Mouse (Mus musculus): ENCODE results near the gene Tril. TPM values are rescaled to one million over a fixed set of nuclear protein-coding genes. Genes with fewer than 3 reads are reported as not detected.

Tril gene
- polyA plus RNA-seq, 1 experiment from 2014 or later, result 26.5 TPM

DNA sequence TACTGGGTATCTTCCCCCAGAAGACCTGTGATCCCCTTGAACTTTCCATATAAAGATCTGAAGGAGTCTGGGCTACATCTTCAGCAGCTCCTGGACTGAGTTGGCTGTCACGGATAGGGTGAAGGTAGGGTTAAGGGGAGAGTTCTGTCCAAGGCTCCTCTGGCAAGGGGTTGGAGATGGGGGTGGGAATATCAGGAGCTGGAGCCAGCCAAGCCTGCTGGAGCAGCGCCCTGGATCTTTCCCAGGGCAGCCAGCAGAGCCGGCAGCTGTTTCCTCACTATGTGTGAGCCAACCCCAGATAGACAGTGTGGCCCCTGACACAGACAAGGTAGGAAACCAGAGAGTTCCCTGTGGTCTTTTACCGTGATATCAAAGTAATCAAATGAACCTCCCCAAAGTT, 4.6 kb upstream of the Tril start:
- H3K4me2 ChIP-seq (ENCODE audit: low read depth, low read length, severe bottlenecking), result no peak overlapping the region
- no peak for ATAC-seq (replicated peaks; ENCODE audit: low FRiP score)
- no peak overlapping the region for H3K9ac ChIP-seq (ENCODE audit: low read length)
- no peak overlapping the region for H3K27ac ChIP-seq (ENCODE audit: low read depth, low read length)
- no peak overlapping the region for H3K4me3 ChIP-seq (ENCODE audit: low read depth, low read length)
- H3K4me1 ChIP-seq (replicated peaks; ENCODE audit: control insufficient read depth, insufficient read depth, low read length), result no peaks in the 10 kb centered on the region
- H3K36me3 ChIP-seq (ENCODE audit: control insufficient read depth, insufficient read depth, low read length), result no peaks in the 10 kb centered on the region
- H3K9me3 ChIP-seq (ENCODE audit: control insufficient read depth, low read length), result no peaks in the 10 kb centered on the region
- no peak for DNase-seq (ENCODE audit: low spot score)
- WGBS, result 83% methylated on average over 4 of the region's 4 CpGs
- H3K27me3 ChIP-seq (ENCODE audit: control insufficient read depth, insufficient read depth, low read length), result peaks cover 11% of the 10 kb centered on the region

DNA sequence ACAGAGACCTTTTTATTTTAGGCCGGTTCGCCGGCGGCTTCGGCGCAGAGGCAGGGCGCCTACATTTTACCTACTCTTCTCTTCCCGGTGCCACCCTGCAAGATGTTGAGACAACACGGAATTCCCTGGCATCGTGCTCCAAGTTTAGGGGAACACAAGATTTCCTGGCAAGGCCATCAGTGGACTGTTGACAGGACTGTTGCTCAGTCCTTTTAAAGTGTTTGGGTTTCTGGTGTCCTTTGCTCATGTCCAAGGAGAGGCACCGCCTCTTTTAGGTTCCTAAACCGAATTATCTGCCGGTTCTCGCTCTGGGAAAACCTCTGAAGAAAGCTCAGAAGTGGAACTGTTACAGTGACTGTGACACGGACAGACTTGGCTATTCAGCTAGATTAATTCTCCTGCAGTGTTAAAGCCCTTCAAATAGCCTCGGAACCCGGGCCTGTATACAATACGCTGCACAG, 441 bp upstream of the Tril start:
- Histone ChIP-seq H3K4me1 (replicated peaks; ENCODE audit: control insufficient read depth, insufficient read depth, low read length) (peaks cover 12% of the 10 kb centered on the region; the same call in 1 of the 2 replicates), H3K9ac (ENCODE audit: low read length) (peak overlapping the region; percentile 78), H3K27me3 (ENCODE audit: control insufficient read depth, insufficient read depth, low read length) (peaks cover 41% of the 10 kb centered on the region), H3K4me3 (ENCODE audit: low read depth, low read length) (peak overlapping the region; percentile 53), H3K9me3 (ENCODE audit: control insufficient read depth, low read length) (no peaks in the 10 kb centered on the region), H3K4me2 (ENCODE audit: low read depth, low read length, severe bottlenecking) (peak overlapping the region; percentile 89), H3K36me3 (ENCODE audit: control insufficient read depth, insufficient read depth, low read length) (no peaks in the 10 kb centered on the region), H3K27ac (ENCODE audit: low read depth, low read length) (peak overlapping the region; percentile 59; the same call in 1 of the 2 replicates)
- DNase-seq (ENCODE audit: low spot score) (no peak), ATAC-seq (replicated peaks; ENCODE audit: low FRiP score) (no peak)
- WGBS, result 1% methylated on average over 18 of the region's 18 CpGs

DNA sequence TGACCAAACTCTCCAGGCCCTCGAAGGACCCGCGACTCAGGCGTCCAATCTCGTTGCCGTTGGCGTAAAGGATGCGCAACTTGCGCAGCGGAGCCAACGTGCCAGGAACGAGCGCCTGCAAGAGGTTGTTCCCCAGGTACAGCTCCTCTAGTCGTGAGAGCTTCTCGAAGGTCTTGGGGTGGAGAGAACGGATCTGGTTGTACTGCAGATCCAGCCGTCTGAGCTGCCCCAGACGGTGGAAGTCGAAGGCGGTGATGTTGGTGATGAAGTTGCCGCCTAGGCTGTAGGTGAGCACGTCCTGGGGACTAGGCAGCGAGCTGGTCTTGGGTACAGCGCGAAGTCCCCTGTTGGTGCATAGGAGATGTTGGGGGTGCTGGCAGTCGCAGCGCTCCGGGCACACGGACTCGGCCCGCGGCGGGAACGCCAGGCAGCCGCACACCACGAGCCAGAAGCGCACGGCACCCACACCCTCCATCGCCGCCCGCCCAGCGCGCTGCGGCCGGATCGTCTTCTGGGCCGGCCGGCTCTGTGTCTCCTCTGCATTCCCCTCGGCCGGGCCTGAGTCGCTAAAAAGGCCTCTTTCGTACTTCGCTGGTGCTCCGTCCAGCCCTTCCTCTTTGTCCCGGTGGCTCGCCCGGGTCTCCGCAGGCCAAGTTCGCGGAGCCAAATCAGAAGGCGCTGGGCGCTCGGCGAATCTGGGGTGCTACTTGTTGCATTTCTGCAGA, 707 bp downstream of the Tril start:
- peak; percentile 83 for DNase-seq (ENCODE audit: low spot score)
- H3K9ac ChIP-seq (ENCODE audit: low read length), result peak overlapping the region; percentile 78
- WGBS, result under 1% methylated on average over 64 of the region's 64 CpGs
- ATAC-seq (replicated peaks; ENCODE audit: low FRiP score), result peak; percentile 26; the same call in 1 of the 2 replicates
- peak overlapping the region; percentile 89 for H3K4me2 ChIP-seq (ENCODE audit: low read depth, low read length, severe bottlenecking)
- peak overlapping the region; percentile 41; the same call in 1 of the 2 replicates for H3K27ac ChIP-seq (ENCODE audit: low read depth, low read length)
- H3K27me3 ChIP-seq (ENCODE audit: control insufficient read depth, insufficient read depth, low read length), result peaks cover 41% of the 10 kb centered on the region
- no peaks in the 10 kb centered on the region for H3K9me3 ChIP-seq (ENCODE audit: control insufficient read depth, low read length)
- H3K4me3 ChIP-seq (ENCODE audit: low read depth, low read length), result peak overlapping the region; percentile 53
- no peaks in the 10 kb centered on the region for H3K36me3 ChIP-seq (ENCODE audit: control insufficient read depth, insufficient read depth, low read length)
- peaks cover 12% of the 10 kb centered on the region; the same call in 1 of the 2 replicates for H3K4me1 ChIP-seq (replicated peaks; ENCODE audit: control insufficient read depth, insufficient read depth, low read length)

GRCm38 (mm10) chr6:53818732-53819661, 1.6 kb downstream of the Tril start:
- Histone ChIP-seq H3K4me2 (ENCODE audit: low read depth, low read length, severe bottlenecking) (peak overlapping the region; percentile 89), H3K27me3 (ENCODE audit: control insufficient read depth, insufficient read depth, low read length) (peaks cover 41% of the 10 kb centered on the region), H3K36me3 (ENCODE audit: control insufficient read depth, insufficient read depth, low read length) (no peaks in the 10 kb centered on the region), H3K4me1 (replicated peaks; ENCODE audit: control insufficient read depth, insufficient read depth, low read length) (peaks cover 12% of the 10 kb centered on the region; the same call in 1 of the 2 replicates), H3K9me3 (ENCODE audit: control insufficient read depth, low read length) (no peaks in the 10 kb centered on the region), H3K4me3 (ENCODE audit: low read depth, low read length) (peak overlapping the region; percentile 53), H3K9ac (ENCODE audit: low read length) (peak overlapping the region; percentile 78), H3K27ac (ENCODE audit: low read depth, low read length) (0 out of 2 replicates have a peak overlapping the region, but pooled peaks have one; percentile 6)
- WGBS, result 3% methylated on average over 46 of the region's 52 CpGs
- ATAC-seq (replicated peaks; ENCODE audit: low FRiP score) (peak; percentile 26), DNase-seq (ENCODE audit: low spot score) (peak; percentile 80)

DNA sequence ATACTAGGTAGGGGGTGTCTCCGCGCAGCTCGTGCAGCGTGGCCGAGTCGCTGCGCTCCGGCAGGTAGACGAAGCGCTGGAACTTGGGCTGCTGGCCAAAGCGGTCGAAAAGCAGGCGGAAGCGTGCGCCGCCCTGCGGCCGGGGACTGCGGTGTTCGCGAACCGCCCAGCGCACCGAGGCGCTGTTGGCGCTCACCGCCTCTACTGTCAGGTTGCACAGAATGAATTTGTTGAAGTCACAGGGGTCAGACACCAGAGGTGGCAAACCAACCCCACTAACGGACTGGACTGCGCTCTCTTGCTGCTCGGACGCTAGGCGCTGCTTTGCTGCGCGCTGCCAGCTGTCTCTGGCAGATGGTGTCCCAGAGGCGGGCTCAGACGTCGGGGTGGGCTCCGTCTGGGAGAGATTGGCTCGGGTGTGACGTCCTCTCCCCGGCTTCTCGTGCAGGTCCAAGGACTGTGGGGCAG, 2.3 kb downstream of the Tril start:
- H3K9me3 ChIP-seq (ENCODE audit: control insufficient read depth, low read length), result no peaks in the 10 kb centered on the region
- H3K9ac ChIP-seq (ENCODE audit: low read length), result no peak overlapping the region; the same call in 1 of the 2 replicates
- no peaks in the 10 kb centered on the region for H3K36me3 ChIP-seq (ENCODE audit: control insufficient read depth, insufficient read depth, low read length)
- H3K4me3 ChIP-seq (ENCODE audit: low read depth, low read length), result peak overlapping the region; percentile 53
- H3K27ac ChIP-seq (ENCODE audit: low read depth, low read length), result no peak overlapping the region
- ATAC-seq (replicated peaks; ENCODE audit: low FRiP score) (peak; percentile 50), DNase-seq (ENCODE audit: low spot score) (peak; percentile 81)
- peak overlapping the region; percentile 89 for H3K4me2 ChIP-seq (ENCODE audit: low read depth, low read length, severe bottlenecking)
- 1% methylated on average over 42 of the region's 42 CpGs for WGBS
- peaks cover 41% of the 10 kb centered on the region for H3K27me3 ChIP-seq (ENCODE audit: control insufficient read depth, insufficient read depth, low read length)
- H3K4me1 ChIP-seq (replicated peaks; ENCODE audit: control insufficient read depth, insufficient read depth, low read length), result peaks cover 12% of the 10 kb centered on the region; the same call in 1 of the 2 replicates

DNA sequence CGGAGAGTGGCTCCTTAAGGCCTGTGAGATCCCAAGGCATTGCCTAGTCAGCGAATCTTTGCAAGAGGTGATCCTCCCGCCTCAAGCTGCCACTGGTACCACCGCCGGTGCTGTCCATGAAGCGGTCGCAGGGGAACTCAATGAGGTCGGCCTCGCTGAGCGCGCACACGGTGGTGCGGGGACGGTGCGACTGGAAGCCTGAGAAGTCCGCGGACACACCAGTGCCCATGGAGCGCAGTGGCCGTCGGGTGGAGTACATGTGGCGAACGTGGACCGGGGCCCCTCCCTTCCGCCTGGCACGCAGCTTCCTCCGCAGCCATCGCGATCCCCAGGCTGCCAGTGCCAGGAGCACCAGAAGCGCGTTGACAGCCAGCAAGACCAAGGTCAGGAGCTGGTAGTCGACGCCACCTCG, 2.9 kb downstream of the Tril start:
- Histone ChIP-seq H3K9me3 (ENCODE audit: control insufficient read depth, low read length) (no peaks in the 10 kb centered on the region), H3K27ac (ENCODE audit: low read depth, low read length) (no peak overlapping the region), H3K4me3 (ENCODE audit: low read depth, low read length) (peak overlapping the region; percentile 53), H3K4me2 (ENCODE audit: low read depth, low read length, severe bottlenecking) (peak overlapping the region; percentile 89), H3K4me1 (replicated peaks; ENCODE audit: control insufficient read depth, insufficient read depth, low read length) (peaks cover 12% of the 10 kb centered on the region; the same call in 1 of the 2 replicates), H3K36me3 (ENCODE audit: control insufficient read depth, insufficient read depth, low read length) (no peaks in the 10 kb centered on the region), H3K9ac (ENCODE audit: low read length) (no peak overlapping the region; the same call in 1 of the 2 replicates), H3K27me3 (ENCODE audit: control insufficient read depth, insufficient read depth, low read length) (peaks cover 41% of the 10 kb centered on the region)
- 20% methylated on average over 33 of the region's 33 CpGs for WGBS
- no peak for ATAC-seq (replicated peaks; ENCODE audit: low FRiP score)
- peak; percentile 64 for DNase-seq (ENCODE audit: low spot score)

DNA sequence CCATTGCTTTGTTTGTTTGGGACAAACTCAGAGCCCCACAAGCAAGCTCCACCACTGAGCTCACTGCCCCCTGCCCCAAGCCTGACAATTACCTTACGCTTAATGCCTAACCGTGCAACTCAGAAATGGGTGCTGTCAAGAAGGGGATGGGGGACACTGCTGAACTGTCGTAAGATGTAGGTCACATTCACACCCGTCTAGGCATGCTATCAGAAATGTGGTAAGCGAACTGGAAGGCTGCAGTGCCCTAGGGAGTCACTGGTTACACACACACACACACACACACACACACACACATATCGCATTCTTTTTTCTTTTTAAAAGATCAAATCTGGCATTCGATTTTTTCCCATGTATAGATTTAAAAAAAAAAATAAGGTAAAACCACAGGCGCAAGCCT, 4.0 kb downstream of the Tril start:
- no peak overlapping the region for H3K9ac ChIP-seq (ENCODE audit: low read length)
- no peak for DNase-seq (ENCODE audit: low spot score)
- no peak for ATAC-seq (replicated peaks; ENCODE audit: low FRiP score)
- peaks cover 12% of the 10 kb centered on the region; the same call in 1 of the 2 replicates for H3K4me1 ChIP-seq (replicated peaks; ENCODE audit: control insufficient read depth, insufficient read depth, low read length)
- no peaks in the 10 kb centered on the region for H3K9me3 ChIP-seq (ENCODE audit: control insufficient read depth, low read length)
- H3K4me3 ChIP-seq (ENCODE audit: low read depth, low read length), result no peak overlapping the region
- H3K27me3 ChIP-seq (ENCODE audit: control insufficient read depth, insufficient read depth, low read length), result peaks cover 36% of the 10 kb centered on the region
- H3K4me2 ChIP-seq (ENCODE audit: low read depth, low read length, severe bottlenecking), result no peak overlapping the region
- WGBS, result 80% methylated on average over 8 of the region's 8 CpGs
- no peaks in the 10 kb centered on the region for H3K36me3 ChIP-seq (ENCODE audit: control insufficient read depth, insufficient read depth, low read length)
- no peak overlapping the region for H3K27ac ChIP-seq (ENCODE audit: low read depth, low read length)

DNA sequence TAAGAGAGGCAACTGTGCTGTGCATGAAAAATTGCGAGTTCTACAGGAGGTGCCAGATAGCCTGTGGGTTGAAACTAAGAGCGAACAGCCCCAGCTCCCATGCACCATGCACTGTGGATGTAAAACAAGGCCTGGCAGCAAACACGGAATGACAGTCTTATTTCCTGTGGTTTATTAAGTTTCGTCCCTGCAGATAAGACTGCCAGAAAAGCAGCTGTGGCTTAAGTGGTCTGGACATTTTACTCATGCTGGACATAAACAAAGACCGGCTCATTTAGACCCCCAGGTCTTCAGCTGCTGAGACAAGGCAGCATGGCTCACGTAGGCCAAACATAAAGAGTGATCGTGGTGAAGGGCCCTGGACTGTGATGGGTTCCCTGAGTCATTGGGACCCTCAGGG, 4.9 kb downstream of the Tril start:
- Histone ChIP-seq H3K4me2 (ENCODE audit: low read depth, low read length, severe bottlenecking) (no peak overlapping the region), H3K9me3 (ENCODE audit: control insufficient read depth, low read length) (no peaks in the 10 kb centered on the region), H3K9ac (ENCODE audit: low read length) (no peak overlapping the region), H3K27me3 (ENCODE audit: control insufficient read depth, insufficient read depth, low read length) (peaks cover 32% of the 10 kb centered on the region), H3K4me1 (replicated peaks; ENCODE audit: control insufficient read depth, insufficient read depth, low read length) (peaks cover 12% of the 10 kb centered on the region; the same call in 1 of the 2 replicates), H3K36me3 (ENCODE audit: control insufficient read depth, insufficient read depth, low read length) (no peaks in the 10 kb centered on the region), H3K27ac (ENCODE audit: low read depth, low read length) (no peak overlapping the region), H3K4me3 (ENCODE audit: low read depth, low read length) (no peak overlapping the region)
- no peak for DNase-seq (ENCODE audit: low spot score)
- WGBS, result 79% methylated on average over 7 of the region's 7 CpGs
- ATAC-seq (replicated peaks; ENCODE audit: low FRiP score), result no peak

All from forebrain, embryonic 11.5 days (tissue).